Mouse (Mus musculus): Measurements from ENCODE around the gene Ephb2. TPM values are rescaled to one million over a fixed set of nuclear protein-coding genes. Genes with fewer than 3 reads are reported as not detected.
A peak's percentile ranks its signal among the peaks of the same experiment; 100 is the strongest.

Gene Ephb2
- total and polyA plus RNA-seq, 2 experiments from 2014 or later, result 15.6 to 202 TPM

DNA sequence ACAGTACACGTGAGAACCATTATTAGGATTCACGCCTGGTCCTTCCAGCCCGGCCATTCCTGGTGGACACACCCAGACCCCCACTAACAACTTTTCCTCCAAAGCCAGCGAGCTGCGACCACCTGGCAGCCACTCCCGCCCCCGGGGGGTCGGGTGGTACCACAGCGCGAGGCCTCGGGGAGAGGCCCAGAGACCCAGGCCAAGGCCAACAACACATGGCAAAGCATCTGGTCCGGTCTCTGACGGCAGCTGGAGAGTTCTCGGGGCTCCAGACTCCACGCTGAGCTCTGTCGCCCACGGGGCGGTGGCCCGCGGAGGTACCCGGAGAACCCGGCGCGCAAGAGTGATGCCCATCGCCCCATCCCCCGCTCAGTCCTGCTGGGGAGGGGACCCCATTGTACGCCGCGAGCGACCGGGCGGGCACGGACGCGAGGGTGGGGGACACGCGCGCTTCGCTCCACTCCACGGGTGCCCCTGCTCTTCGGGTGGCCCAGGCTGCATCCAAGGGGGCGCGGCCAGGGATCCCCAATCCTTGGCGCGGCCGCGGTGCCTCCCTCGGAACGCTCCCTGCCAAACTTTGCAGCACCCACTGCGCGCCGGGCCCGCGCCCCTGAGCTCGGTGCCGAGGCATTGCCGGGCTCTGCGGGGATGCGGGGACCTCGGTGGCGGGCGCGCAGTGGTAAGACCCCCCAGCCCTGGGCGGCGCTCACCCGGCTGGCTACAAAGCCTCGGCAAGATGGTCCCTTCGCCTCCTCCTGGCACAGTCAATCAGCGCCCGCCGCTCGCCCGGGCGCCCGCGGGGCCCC lies 770 bp downstream of the Ephb2 start:
- Histone ChIP-seq H3K9ac (replicated peaks; ENCODE audit: low read length, poor library complexity, severe bottlenecking) (peak overlapping the region; percentile 90), H3K27me3 (ENCODE audit: insufficient read depth, low read length) (no peaks in the 10 kb centered on the region), H3K36me3 (ENCODE audit: insufficient read depth, low read length) (no peaks in the 10 kb centered on the region), H3K4me3 (ENCODE audit: low read depth, low read length) (peak overlapping the region; percentile 85), H3K27ac (ENCODE audit: low read depth, low read length) (peak overlapping the region; percentile 99), H3K4me2 (ENCODE audit: low read depth, low read length, poor library complexity, severe bottlenecking) (peak overlapping the region; percentile 92), H3K9me3 (ENCODE audit: low read length) (no peaks in the 10 kb centered on the region), H3K4me1 (ENCODE audit: insufficient read depth, low read length) (peaks cover 21% of the 10 kb centered on the region)
- no peak for TF ChIP-seq CTCF (IDR thresholded peaks at IDR 0.05)
- ATAC-seq (ENCODE audit: low FRiP score), result peak; percentile 39
- no peak for DNase-seq (ENCODE audit: low spot score)
- WGBS, result 1% methylated on average over 59 of the region's 76 CpGs

DNA sequence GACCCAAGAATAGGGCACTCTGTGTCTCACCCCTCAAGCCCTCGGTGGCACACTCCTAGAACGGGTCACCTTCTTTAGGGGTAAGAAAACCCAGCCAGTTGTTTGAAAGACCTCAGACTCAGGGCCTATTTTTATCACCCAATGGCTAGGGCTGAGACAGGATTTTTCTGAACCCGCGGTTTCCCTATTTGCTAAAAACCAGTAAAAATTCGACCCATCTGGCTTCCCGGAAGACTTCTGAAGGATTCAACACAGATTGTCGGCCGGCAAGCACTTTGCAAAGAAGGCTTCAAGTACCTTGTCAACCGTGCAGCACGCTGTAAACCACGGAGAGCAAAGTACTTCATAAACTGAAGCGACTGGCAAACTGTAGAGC lies 1.4 kb downstream of the Ephb2 start:
- ATAC-seq (ENCODE audit: low FRiP score), result no peak
- peaks cover 27% of the 10 kb centered on the region for H3K4me1 ChIP-seq (ENCODE audit: insufficient read depth, low read length)
- no peaks in the 10 kb centered on the region for H3K36me3 ChIP-seq (ENCODE audit: insufficient read depth, low read length)
- WGBS, result 7% methylated on average over 12 of the region's 12 CpGs
- H3K9ac ChIP-seq (replicated peaks; ENCODE audit: low read length, poor library complexity, severe bottlenecking), result peak overlapping the region; percentile 90
- no peak overlapping the region for H3K27ac ChIP-seq (ENCODE audit: low read depth, low read length)
- H3K4me2 ChIP-seq (ENCODE audit: low read depth, low read length, poor library complexity, severe bottlenecking), result peak overlapping the region; percentile 92
- no peaks in the 10 kb centered on the region for H3K27me3 ChIP-seq (ENCODE audit: insufficient read depth, low read length)
- TF ChIP-seq CTCF (IDR thresholded peaks at IDR 0.05), result no peak
- H3K9me3 ChIP-seq (ENCODE audit: low read length), result no peaks in the 10 kb centered on the region
- DNase-seq (ENCODE audit: low spot score), result no peak
- H3K4me3 ChIP-seq (ENCODE audit: low read depth, low read length), result peak overlapping the region; percentile 85

DNA sequence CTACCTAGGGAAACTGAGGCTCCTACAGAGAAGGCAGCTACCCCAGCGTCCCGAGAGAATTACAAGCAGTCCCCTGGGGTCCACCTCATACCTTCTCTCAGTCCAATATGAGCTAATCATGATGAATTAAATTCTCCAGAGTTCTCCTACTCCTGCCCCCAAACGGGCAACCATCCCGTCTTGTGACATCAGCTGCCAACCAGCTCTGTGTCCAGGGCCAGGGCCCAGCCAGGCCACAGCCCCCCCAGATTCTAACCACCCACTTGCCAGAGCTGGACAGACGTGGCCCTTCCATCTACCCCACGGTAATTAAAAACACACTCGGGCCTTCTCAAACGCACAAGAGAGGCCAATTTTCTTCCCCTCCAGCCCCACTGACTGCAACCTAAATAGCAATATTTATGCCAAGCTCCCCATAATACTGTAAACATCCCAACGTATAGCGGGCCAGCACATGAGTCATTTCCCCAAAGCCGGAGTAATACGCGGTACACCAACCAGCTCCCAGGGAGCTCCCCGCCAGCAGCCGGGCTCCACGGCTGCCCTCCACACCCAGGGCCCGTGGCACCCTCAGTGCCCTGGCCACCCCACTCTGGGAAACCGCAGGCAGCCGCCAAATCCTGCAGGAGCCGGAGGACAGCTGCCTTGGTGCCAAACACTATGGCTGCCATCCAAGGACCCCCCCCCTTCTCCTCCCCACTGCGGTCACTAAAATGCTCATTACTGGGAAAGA lies 2.0 kb downstream of the Ephb2 start:
- Histone ChIP-seq H3K27ac (ENCODE audit: low read depth, low read length) (no peak overlapping the region), H3K4me3 (ENCODE audit: low read depth, low read length) (peak overlapping the region; percentile 85), H3K27me3 (ENCODE audit: insufficient read depth, low read length) (no peaks in the 10 kb centered on the region), H3K9me3 (ENCODE audit: low read length) (no peaks in the 10 kb centered on the region), H3K36me3 (ENCODE audit: insufficient read depth, low read length) (no peaks in the 10 kb centered on the region), H3K9ac (replicated peaks; ENCODE audit: low read length, poor library complexity, severe bottlenecking) (peak overlapping the region; percentile 90), H3K4me2 (ENCODE audit: low read depth, low read length, poor library complexity, severe bottlenecking) (peak overlapping the region; percentile 92), H3K4me1 (ENCODE audit: insufficient read depth, low read length) (peaks cover 27% of the 10 kb centered on the region)
- ATAC-seq (ENCODE audit: low FRiP score) (no peak), DNase-seq (ENCODE audit: low spot score) (no peak)
- WGBS, result 32% methylated on average over 21 of the region's 21 CpGs
- TF ChIP-seq CTCF (IDR thresholded peaks at IDR 0.05), result no peak

DNA sequence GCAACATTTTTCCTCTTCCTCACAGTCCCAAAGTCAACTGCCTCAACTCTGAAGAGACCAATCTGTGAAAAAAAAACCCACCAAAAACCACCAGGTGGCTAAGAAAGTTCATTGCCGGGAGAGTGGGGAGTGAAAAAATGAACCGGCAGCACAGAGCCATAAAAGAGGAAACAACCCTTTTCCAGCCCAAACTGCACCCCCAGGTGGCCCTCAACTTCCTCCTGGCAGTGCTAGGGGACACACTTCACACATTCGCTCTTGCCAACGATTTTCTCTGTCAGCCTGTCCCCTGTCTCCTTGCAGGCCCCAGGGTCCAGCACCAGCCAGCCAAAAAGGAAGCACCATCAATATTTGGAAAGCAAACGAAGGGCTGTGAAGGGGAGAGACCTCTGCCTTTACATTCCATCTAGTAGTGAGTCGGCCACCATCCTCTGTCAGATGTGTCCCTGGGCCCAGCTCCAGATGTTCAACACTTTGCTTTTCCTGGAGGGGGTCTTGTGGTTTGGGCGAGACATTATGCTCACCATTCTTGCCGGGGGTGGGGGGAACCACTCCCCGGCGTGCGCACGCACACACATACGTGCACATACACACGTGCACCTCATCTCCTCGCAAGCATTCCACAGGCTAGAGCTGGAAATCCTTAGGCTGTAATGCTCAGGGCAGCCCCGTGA lies 3.1 kb downstream of the Ephb2 start:
- ATAC-seq (ENCODE audit: low FRiP score) (no peak), DNase-seq (ENCODE audit: low spot score) (no peak)
- TF ChIP-seq CTCF (IDR thresholded peaks at IDR 0.05), result no peak; the same call in 1 of the 2 replicates
- Histone ChIP-seq H3K4me3 (ENCODE audit: low read depth, low read length) (no peak overlapping the region), H3K27me3 (ENCODE audit: insufficient read depth, low read length) (no peaks in the 10 kb centered on the region), H3K4me1 (ENCODE audit: insufficient read depth, low read length) (peaks cover 27% of the 10 kb centered on the region), H3K36me3 (ENCODE audit: insufficient read depth, low read length) (no peaks in the 10 kb centered on the region), H3K9me3 (ENCODE audit: low read length) (no peaks in the 10 kb centered on the region), H3K27ac (ENCODE audit: low read depth, low read length) (no peak overlapping the region), H3K9ac (replicated peaks; ENCODE audit: low read length, poor library complexity, severe bottlenecking) (peak overlapping the region; percentile 90; the same call in 1 of the 2 replicates), H3K4me2 (ENCODE audit: low read depth, low read length, poor library complexity, severe bottlenecking) (peak overlapping the region; percentile 92)
- 79% methylated on average over 16 of the region's 16 CpGs for WGBS

DNA sequence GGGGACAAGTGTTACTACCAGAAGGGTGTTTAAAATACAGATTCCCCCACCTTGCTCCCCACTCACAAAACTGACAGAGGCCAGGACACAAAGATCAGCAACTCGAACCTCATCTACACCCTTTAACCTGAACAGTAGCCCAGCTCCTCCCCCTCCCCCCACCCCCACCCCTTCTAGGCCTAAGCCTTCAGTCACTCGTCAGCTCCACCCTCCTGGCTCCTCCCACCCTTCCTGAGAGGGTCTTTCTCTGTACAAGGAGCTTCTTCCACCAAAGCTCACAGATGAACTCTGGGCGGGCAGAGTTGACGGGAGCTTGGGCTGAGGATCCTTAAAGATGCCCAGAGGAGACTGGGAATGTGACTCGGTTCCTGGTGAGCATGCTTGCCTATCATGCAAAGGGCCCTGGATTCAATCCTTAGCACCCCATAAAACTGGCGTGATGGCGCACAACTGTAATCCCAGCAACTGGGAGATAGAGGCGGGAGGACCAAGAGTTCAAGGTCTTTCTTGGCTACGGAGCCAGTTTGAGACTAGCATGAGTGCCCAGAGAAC lies 5.4 kb downstream of the Ephb2 start:
- DNase-seq (ENCODE audit: low spot score) (no peak), ATAC-seq (ENCODE audit: low FRiP score) (no peak)
- H3K36me3 ChIP-seq (ENCODE audit: insufficient read depth, low read length), result no peaks in the 10 kb centered on the region
- no peak for TF ChIP-seq CTCF (IDR thresholded peaks at IDR 0.05)
- H3K4me3 ChIP-seq (ENCODE audit: low read depth, low read length), result no peak overlapping the region
- 58% methylated on average over 9 of the region's 9 CpGs for WGBS
- no peaks in the 10 kb centered on the region for H3K9me3 ChIP-seq (ENCODE audit: low read length)
- H3K4me2 ChIP-seq (ENCODE audit: low read depth, low read length, poor library complexity, severe bottlenecking), result peak overlapping the region; percentile 3; the same call in 1 of the 2 replicates
- H3K4me1 ChIP-seq (ENCODE audit: insufficient read depth, low read length), result peaks cover 24% of the 10 kb centered on the region
- no peaks in the 10 kb centered on the region for H3K27me3 ChIP-seq (ENCODE audit: insufficient read depth, low read length)
- H3K27ac ChIP-seq (ENCODE audit: low read depth, low read length), result no peak overlapping the region
- H3K9ac ChIP-seq (replicated peaks; ENCODE audit: low read length, poor library complexity, severe bottlenecking), result no peak overlapping the region

Measured in midbrain, postnatal 0 days (tissue).